Mouse (Mus musculus) bone marrow, adult 2 months (tissue): ENCODE measurements around the gene P2rx5.

ENCODE experiments used
- CTCF ChIP-seq: fragments of 200-500 bp; IDR thresholded peaks from 2 replicates; pipeline ENCODE4 v1.5.1; 2011; ENCODE audit warnings: low read length, control low read depth; ENCODE audit not compliant: control insufficient read depth, insufficient read depth
- POLR2A ChIP-seq: fragments of 200-500 bp; IDR thresholded peaks from 2 replicates; pipeline ENCODE4 v1.6.1; 2011; ENCODE audit warnings: low read depth, mild to moderate bottlenecking, control low read depth, low read length, borderline replicate concordance; ENCODE audit not compliant: control insufficient read depth

DNA sequence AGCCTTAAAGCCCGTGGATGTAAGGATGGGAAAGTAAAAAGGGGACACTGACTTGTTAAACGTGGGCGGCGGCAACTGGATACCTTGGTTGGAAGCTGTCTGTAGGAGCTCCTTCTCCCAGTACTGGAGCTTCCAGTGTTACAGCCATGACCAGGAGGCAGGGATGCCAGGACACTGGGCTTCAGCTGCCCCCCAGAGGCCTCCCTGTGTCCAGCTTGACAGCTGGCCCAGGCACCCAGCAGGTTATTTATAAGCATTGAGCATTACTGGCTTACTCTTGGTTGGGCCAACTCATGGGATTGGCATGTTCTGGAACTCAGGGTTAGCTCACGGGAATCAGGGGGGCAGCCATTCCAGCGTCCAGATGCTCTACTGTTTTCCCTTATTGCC, 585 bp downstream of the P2rx5 start:
- TF ChIP-seq CTCF = no peak
- no peak for TF ChIP-seq POLR2A
